Mouse (Mus musculus) ES-CJ7 (cell line): ENCODE results near the gene Fbxw5.
A peak's percentile ranks its signal among the peaks of the same experiment; 100 is the strongest.
"Not testable (repeated sequence)": the region's sequence is repeated elsewhere in the genome, so short reads cannot be mapped to it uniquely, and the experiment has no call there.

Source experiments
- DNase-seq: peaks from one replicate; pipeline ENCODE4 v3.0.0; 2011; ENCODE audit warnings: low read depth, low spot score

Gene Fbxw5

GRCm38 (mm10) chr2:25509912-25510311 lies 9.4 kb downstream of the Fbxw5 start:
- DNase-seq = no peak

GRCm38 (mm10) chr2:25526510-25527302 lies 26.2 kb downstream of the Fbxw5 start:
- no peak for DNase-seq

DNA sequence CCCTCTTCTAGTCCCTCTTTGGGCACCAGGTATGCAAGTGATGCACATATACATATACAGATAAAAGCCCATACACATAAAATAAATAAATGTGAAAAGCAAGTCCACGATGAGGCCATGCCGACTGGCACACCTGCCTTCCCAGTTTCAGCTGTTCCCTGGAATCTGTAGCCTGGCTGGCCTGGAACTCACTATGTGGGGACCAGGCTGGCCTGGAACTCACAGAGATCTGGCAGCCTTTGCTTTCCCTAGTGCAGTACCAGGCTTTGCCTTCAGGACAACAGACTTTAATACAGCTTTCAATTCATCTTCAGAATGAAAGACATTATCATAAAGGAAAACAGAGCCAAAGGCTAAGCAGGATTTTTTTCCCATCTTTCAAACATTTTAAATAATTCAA lies 33.2 kb downstream of the Fbxw5 start:
- no peak for DNase-seq

DNA sequence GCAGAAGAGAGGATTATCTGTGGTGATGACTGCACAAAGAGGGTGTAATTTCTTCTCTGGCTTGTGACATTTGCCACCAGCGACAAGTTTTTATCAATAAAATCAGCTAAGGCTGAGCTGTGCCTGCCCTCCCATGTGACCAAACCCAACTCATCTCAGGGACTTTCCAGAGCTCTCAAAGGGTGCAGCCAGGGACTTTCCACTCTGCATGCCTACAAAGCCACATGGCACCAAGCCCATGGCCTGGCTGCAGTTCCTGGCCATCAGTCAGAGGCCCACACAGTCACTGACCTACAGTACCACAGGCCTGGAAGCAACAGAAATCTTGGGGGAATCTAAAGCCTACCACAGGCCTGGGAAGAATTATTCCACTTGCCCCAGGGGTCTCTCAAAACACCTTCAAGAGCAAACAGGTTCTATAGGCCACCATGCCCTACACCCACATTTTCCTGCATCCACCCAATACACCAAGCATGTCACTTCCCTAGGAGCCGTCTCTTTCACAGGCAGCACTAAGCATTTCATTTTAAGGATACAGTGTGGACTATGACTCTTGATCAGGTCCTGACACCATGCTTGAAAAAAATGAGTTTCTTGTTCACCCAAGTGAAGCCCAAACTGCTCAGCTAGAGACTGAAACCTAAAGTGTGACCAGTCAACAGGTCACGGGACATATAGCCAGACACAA lies 33.8 kb downstream of the Fbxw5 start:
- DNase-seq = no peak

DNA sequence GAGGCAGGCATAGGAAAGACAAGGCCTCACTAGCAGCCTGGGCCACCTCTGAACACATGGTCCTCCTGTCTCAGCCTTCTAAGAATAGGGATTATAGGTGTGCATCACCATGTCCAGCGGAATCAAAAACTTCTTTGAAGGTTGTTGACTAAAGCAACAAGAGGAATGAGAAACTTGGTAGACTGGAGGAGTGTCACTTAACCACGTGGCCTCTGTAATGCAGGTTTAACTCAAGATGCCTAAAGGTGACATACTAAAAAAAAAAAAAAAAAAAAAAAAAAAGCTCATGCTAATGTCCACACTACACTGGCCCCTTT lies 34.3 kb downstream of the Fbxw5 start:
- DNase-seq = no peak

DNA sequence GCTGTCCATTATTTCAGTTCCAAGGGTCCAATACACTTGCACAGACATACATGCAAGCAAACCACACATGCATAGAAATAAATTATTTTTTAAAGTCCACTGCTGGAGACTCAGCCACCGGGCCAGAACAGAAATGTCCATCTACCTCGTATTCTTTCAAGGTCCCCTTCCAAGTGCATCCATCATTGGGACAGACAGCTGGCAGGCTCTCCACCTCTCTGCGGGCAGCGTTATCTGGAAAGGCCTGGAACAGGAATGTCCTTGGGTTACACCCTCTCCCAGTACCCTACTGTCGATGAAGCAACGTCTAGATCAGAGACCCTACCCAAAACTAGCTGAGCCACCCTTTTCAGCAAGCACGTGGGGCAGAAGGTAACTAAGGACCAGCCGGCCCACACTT lies 36.0 kb downstream of the Fbxw5 start:
- no peak for DNase-seq

GRCm38 (mm10) chr2:25540541-25540948 lies 40.0 kb downstream of the Fbxw5 start:
- no peak for DNase-seq

DNA sequence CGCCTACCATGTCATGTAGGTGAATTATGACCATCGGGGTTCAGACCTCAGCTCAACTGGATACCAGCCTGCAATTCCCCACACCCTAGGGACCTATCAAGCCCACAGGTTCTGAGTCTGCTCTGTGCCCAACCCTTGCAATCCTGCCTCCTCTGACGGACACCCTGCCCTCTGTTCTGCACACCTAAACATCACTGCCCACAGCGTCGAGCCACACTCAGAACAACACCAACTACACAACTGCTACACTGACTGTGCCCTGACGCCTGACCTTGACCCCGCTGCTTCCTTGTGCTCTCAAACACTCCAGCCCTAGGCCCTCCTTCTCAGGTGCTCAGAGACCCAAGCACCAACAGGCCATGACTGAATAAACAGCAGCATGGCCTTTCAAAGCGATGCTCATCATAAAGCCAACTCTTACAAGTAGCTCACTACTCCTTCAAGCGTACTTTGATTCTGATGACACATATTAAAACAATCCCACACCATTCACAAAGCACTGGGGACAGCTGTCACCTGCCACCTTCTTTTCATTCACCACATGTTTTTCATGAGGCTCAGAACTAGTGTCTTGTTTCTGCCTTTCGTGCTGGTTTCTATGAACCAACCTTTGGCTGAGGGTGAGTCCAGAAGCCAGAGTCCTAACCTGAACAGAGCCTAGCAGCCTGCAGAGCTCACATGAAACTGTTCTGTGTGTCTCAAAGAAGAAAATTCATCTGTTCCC lies 41.3 kb downstream of the Fbxw5 start:
- DNase-seq = no peak

- DNase-seq = no peak
Observed at GRCm38 (mm10) chr2:25545996-25546810, 45.7 kb downstream of the Fbxw5 start.

- peak; percentile 99 for DNase-seq
Observed at GRCm38 (mm10) chr2:25546811-25547491, 46.4 kb downstream of the Fbxw5 start, which contains the start of gene Traf2. Gene Traf2 (minus strand): TSS chr2:25546940.

DNA sequence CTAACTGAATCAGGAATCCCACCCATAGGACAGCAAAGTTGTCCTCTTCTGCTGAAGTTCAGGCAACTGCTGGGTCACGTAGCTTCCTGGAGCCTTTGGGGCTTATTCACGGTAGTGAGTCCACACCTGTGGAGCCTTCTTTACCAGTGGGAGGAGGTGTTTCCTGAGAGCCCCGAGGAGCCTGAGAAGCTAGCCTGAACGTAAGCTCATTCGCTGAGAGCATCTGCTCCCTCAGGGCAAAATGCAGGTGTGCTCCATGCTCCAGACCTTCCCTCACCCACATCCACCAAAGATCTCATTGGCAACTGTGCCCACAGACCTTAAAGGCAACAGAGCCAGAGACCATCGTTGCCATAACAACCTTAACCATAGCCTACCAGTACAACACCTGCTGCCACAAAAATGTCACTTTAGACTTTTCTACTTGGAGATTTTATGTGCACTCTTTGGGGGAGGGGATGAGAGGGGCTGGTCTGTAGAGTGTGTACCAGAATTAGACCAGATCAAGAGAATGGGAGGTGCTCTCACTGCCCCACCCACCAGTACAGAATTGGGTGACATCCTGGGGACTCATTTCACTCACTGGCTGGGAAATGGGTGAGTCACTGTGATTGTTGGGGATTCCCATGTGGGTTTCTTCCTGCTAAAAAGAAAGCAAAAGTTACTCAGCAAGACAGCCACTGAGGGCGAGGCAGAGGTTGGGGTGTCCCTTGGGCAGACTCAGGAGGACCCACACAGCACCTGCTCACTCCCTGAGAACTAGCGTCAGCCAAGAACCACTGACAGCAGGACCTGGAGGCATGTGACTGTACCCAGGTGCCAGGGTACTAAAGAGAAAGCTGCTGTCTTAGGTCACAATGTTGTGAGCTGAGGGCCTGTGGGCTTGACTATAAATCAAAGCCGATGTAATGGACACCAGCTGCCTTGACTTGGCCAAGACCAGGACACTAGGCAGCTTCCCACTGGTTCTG lies 48.8 kb downstream of the Fbxw5 start:
- no peak for DNase-seq

GRCm38 (mm10) chr2:25551186-25551585 lies 50.6 kb downstream of the Fbxw5 start:
- peak; percentile 50 for DNase-seq

DNA sequence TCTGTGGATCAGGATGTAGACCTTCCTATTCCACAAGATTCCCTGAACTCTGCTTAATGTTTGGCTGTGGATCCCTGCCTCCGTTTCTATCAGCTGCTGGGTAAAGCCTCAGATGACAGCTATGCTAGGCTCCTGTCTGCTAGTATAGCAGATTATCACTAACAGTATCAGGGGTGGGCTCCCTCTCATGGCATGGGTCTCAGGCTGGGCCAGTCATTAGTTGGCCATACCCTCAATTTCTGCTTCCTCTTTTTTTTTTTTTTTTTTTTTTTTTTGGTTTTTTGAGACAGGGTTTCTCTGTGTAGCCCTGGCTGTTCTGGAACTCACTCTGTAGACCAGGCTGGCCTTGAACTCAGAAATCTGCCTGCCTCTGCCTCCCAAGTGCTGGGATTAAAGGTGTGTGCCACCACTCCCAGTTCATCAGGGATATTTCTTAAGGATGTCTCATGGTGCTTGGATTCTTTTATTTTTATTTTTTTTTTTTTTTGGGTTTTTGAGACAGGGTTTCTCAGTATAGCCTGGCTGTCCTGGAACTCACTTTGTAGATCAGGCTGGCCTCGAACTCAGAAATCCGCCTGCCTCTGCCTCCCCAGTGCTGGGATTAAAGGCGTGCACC lies 52.7 kb downstream of the Fbxw5 start:
- DNase-seq = not testable (repeated sequence)
